Mouse (Mus musculus) hindbrain, embryonic 14.5 days (tissue): Measurements from ENCODE around the gene Zscan22. TPM values are rescaled to one million over a fixed set of nuclear protein-coding genes. Genes with fewer than 3 reads are reported as not detected.

Experiments used
- ATAC-seq: fragments of 200-750 bp; cut with Nextera tagmentation; 2 replicates; pipeline ENCODE4 v1.8.0; 2017; ENCODE audit warnings: moderate number of reproducible peaks, mild to moderate bottlenecking, moderate TSS enrichment, moderate library complexity; ENCODE audit not compliant: low FRiP score
- DNase-seq: peaks from one replicate; pipeline ENCODE4 v3.0.0-alpha.2; 2015; ENCODE audit warnings: low spot score
- H3K27ac ChIP-seq: fragments of 300-500 bp; sonication (generic); 2 replicates; pipeline ENCODE4 v1.5.1; 2014; ENCODE audit warnings: mild to moderate bottlenecking, moderate library complexity
- H3K27me3 ChIP-seq: fragments of 300-500 bp; sonication (generic); 2 replicates; pipeline ENCODE4 v1.6.1; 2014; ENCODE audit warnings: mild to moderate bottlenecking, low read length, mixed read lengths; ENCODE audit not compliant: control insufficient read depth, insufficient read depth
- H3K36me3 ChIP-seq: fragments of 300-500 bp; sonication (generic); replicated peaks from 2 replicates; pipeline ENCODE4 v1.6.1; 2014; ENCODE audit not compliant: control insufficient read depth, insufficient read depth
- H3K4me1 ChIP-seq: fragments of 300-500 bp; sonication (generic); replicated peaks from 2 replicates; pipeline ENCODE4 v1.6.1; 2014; ENCODE audit warnings: antibody characterized with exemption, low read length, mixed read lengths; ENCODE audit not compliant: control insufficient read depth, insufficient read depth
- H3K4me2 ChIP-seq: fragments of 300-500 bp; sonication (generic); replicated peaks from 2 replicates; pipeline ENCODE4 v1.6.1; 2014; ENCODE audit warnings: mild to moderate bottlenecking, moderate library complexity
- H3K4me3 ChIP-seq: fragments of 300-500 bp; sonication (generic); replicated peaks from 2 replicates; pipeline ENCODE4 v1.5.1; 2014; ENCODE audit warnings: mild to moderate bottlenecking, low read length
- H3K9ac ChIP-seq: fragments of 300-500 bp; sonication (generic); 2 replicates; pipeline ENCODE4 v1.6.1; 2014
- H3K9me3 ChIP-seq: fragments of 300-500 bp; sonication (generic); 2 replicates; pipeline ENCODE4 v1.6.1; 2016; ENCODE audit warnings: low read length; ENCODE audit not compliant: control insufficient read depth
- WGBS: fragments of 180-500 bp; shearing (Covaris S2); extraction: QIAGEN DNeasy Blood & Tissue Kit; methylation state at CpG from one replicate; pipeline ENCODE4 v1.1.7; 2014; 5-methylcytosine and 5-hydroxymethylcytosine counted together
- polyA plus RNA-seq: library from polyadenylated mRNA; unstranded; fragments of >200 nt; fragmentation: Nextera tagmentation; extraction: Ambion mirVana; gene quantifications from 2 replicates; pipeline ENCODE4 v1.2.1, GENCODE M21; 2014

The Zscan22 gene
- polyA plus RNA-seq, 1 experiment from 2014 or later = 10.5 TPM

DNA sequence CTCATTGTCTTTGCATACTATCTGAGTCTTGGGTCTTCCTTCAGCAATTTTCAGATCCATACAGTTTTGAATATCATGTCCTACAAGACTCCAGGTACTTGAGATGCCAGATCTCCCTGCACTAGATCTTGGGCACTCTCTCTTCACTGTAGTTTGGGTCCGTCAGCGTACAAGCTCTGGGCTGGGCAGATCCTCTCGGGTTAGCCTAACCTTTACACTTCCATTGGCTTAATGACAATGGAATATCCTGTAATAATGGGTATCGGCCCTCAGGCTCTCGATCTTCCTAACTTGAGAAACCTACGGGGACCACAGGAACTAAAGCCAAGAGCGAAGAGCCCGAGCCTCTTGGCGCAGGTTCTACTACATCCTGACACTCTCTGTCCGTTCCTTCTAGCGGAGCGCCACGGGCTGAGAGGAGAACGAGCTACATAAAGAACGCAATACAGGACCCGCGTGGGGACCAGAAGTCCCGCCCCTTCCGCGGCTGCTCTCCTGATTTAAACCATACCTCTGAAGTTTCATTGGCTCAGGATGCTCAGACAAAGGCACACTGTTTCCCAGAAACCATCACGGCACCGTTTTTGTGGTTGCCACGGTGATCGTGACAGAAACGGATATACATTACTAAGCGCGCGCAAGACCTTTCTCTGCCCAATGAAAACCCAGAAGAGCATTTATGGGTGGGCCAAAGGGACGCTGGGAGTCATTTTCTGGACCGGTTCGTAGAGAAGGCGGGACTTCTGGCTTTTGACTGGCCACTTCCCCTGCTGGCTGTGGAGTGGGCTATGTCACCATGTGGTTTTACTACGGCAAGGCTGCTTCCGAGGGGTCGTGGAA, 51.6 kb downstream of the Zscan22 start:
- Histone ChIP-seq H3K4me1 (peaks cover 9% of the 10 kb centered on the region), H3K9me3 (no peaks in the 10 kb centered on the region), H3K27ac (peak overlapping the region; percentile 91), H3K27me3 (no peaks in the 10 kb centered on the region), H3K4me2 (peak overlapping the region; percentile 92), H3K36me3 (no peaks in the 10 kb centered on the region), H3K9ac (peak overlapping the region; percentile 68), H3K4me3 (peak overlapping the region; percentile 50)
- peak; percentile 98 for ATAC-seq
- peak; percentile 97 for DNase-seq
- WGBS = 10% methylated on average over 35 of the region's 35 CpGs

DNA sequence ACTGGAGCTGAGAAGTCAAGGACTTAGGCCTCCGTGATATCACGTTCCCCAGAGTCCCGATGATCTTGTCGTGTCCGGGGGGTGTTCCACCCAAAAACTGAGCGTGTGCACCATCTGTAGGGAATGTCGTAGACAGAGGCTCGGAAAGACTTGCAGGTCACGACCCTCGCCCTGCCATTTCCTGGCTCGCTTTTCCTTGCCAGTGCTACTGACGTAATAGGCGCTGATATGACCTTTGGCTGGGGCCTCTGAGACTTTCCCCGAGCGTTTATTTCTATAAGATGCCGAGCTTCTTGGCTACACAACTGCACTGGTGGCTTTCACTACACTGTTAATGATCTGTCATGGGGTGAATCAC, 52.2 kb downstream of the Zscan22 start:
- DNase-seq = no peak
- 16% methylated on average over 16 of the region's 16 CpGs for WGBS
- peaks cover 9% of the 10 kb centered on the region for H3K4me1 ChIP-seq
- H3K4me2 ChIP-seq = peak overlapping the region; percentile 92
- no peak; the same call in 1 of the 2 replicates for ATAC-seq
- no peaks in the 10 kb centered on the region for H3K36me3 ChIP-seq
- no peaks in the 10 kb centered on the region for H3K9me3 ChIP-seq
- peak overlapping the region; percentile 68 for H3K9ac ChIP-seq
- no peaks in the 10 kb centered on the region for H3K27me3 ChIP-seq
- H3K4me3 ChIP-seq = peak overlapping the region; percentile 50
- H3K27ac ChIP-seq = peak overlapping the region; percentile 86

DNA sequence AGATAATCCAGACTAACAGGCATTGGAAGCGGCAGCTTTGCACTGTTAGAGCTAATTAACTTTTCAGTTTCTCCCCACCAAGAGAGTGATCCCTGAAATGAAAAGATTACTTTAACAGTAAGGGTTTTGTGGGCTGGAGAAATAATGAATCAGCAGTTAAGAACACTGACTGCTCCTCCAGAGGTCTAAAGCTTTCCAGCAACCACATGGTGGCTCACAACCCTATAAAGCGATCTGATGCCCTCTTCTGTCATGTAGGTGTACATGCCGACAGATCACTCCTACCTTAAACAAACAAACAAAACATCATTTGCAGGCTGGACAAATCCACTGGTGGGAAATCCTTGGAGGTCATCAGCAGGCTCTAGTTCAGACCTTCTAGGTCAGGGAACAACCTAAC, 57.3 kb downstream of the Zscan22 start:
- Histone ChIP-seq H3K4me2 (no peak overlapping the region), H3K9me3 (no peaks in the 10 kb centered on the region), H3K27me3 (no peaks in the 10 kb centered on the region), H3K4me3 (no peak overlapping the region), H3K9ac (no peak overlapping the region), H3K27ac (no peak overlapping the region), H3K4me1 (peaks cover 3% of the 10 kb centered on the region; the same call in 1 of the 2 replicates), H3K36me3 (no peaks in the 10 kb centered on the region)
- WGBS = 69% methylated on average over 3 of the region's 3 CpGs
- no peak for DNase-seq
- no peak for ATAC-seq

DNA sequence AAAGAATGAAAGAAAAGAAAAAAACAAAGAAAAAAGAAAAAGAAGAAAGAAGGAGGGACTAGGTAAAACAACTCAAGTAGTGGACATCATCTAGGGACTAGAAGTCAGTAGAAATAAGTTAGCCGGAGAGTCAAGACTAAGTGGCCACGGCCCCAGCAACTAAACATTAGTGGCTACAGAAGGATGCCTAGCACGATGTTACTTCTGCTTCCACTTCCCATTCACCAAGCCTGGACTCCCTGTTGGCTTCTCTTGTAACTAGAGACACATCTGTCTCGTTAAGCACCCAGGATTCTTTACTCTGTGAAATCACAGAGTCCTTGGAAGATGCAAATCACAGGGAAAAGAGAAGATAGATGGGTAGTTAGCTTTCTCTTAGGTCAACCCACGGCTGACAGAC, 59.9 kb downstream of the Zscan22 start:
- WGBS = 78% methylated on average over 5 of the region's 5 CpGs
- ATAC-seq = no peak
- Histone ChIP-seq H3K27ac (no peak overlapping the region), H3K27me3 (no peaks in the 10 kb centered on the region), H3K9me3 (no peaks in the 10 kb centered on the region), H3K36me3 (no peaks in the 10 kb centered on the region), H3K4me3 (no peak overlapping the region), H3K4me1 (no peaks in the 10 kb centered on the region), H3K4me2 (no peak overlapping the region), H3K9ac (no peak overlapping the region)
- no peak for DNase-seq

Other genes with a start within 250 kb of the Zscan22 start
- gene Vmn2r55, start 212.8 kb upstream of the Zscan22 start, polyA plus RNA-seq = not detected in 2 replicates
- not detected in 2 replicates for gene Vmn2r56, start 162.8 kb upstream of the Zscan22 start, polyA plus RNA-seq
- gene Zscan18, start 94.2 kb upstream of the Zscan22 start, polyA plus RNA-seq = 27.7 and 31.0 TPM in 2 replicates
- gene Zfp329, start 79.0 kb upstream of the Zscan22 start, polyA plus RNA-seq = 30.8 and 31.5 TPM in 2 replicates
- gene Zfp110, start 63.1 kb upstream of the Zscan22 start, polyA plus RNA-seq = 26.9 and 27.7 TPM in 2 replicates
- gene Zfp128, start 16.6 kb upstream of the Zscan22 start, polyA plus RNA-seq = 7.8 and 9.1 TPM in 2 replicates
- gene Rps5, start 24.5 kb downstream of the Zscan22 start, polyA plus RNA-seq = 671 and 781 TPM in 2 replicates
- gene Rnf225, start 29.6 kb downstream of the Zscan22 start, polyA plus RNA-seq = 0.87 and 0.95 TPM in 2 replicates
- 12.2 and 13.9 TPM in 2 replicates for gene Zfp324, start 68.0 kb downstream of the Zscan22 start, polyA plus RNA-seq
- 6.6 and 8.9 TPM in 2 replicates for gene Zfp446, start 80.0 kb downstream of the Zscan22 start, polyA plus RNA-seq
- 0.14 and 0.29 TPM in 2 replicates for gene Slc27a5, start 100.4 kb downstream of the Zscan22 start, polyA plus RNA-seq
- 268 and 271 TPM in 2 replicates for gene Trim28, start 101.3 kb downstream of the Zscan22 start, polyA plus RNA-seq
- gene Zbtb45, start 112.2 kb downstream of the Zscan22 start, polyA plus RNA-seq = 37.9 and 40.8 TPM in 2 replicates
- gene Chmp2a, start 137.0 kb downstream of the Zscan22 start, polyA plus RNA-seq = 173 and 184 TPM in 2 replicates
- 178 and 179 TPM in 2 replicates for gene Ube2m, start 140.5 kb downstream of the Zscan22 start, polyA plus RNA-seq
- gene Mzf1, start 156.9 kb downstream of the Zscan22 start, polyA plus RNA-seq = 6.2 and 6.4 TPM in 2 replicates
- 0.11 and 0.21 TPM in 2 replicates for gene Vmn1r85, start 197.4 kb downstream of the Zscan22 start, polyA plus RNA-seq
- gene Vmn1r86, start 222.1 kb downstream of the Zscan22 start, polyA plus RNA-seq = not detected in 2 replicates
- gene Vmn1r87, start 242.3 kb downstream of the Zscan22 start, polyA plus RNA-seq = not detected in 2 replicates